Mouse (Mus musculus) right cerebral cortex, postnatal 25 days (tissue): ENCODE data around the gene Fbh1.
A peak's percentile ranks its signal among the peaks of the same experiment; 100 is the strongest.
"Not testable (repeated sequence)": the region's sequence is repeated elsewhere in the genome, so short reads cannot be mapped to it uniquely, and the experiment has no call there.

Experiments used
- DNase-seq: peaks from one replicate; pipeline ENCODE4 v3.0.0; 2022

Gene Fbh1

DNA sequence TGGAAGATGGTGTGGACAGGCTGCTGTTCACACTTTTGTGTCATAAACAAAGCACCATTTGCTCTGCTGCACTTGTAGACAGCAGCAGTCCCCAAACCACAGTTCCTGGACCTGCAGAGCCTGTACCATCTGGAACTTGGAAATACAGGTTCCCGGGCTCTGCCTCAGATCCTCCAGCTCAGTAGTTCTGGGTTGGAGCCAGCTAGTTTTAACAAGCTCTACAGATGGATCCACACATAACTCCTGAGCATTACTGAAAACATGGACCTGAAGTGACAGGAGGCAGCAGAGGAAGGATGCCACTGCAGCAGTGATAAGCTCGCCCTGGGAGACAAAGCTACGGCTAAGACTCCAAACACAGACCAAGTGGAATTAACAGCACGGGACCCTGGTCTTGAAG lies 62.8 kb downstream of the Fbh1 start:
- peak; percentile 18 for DNase-seq

DNA sequence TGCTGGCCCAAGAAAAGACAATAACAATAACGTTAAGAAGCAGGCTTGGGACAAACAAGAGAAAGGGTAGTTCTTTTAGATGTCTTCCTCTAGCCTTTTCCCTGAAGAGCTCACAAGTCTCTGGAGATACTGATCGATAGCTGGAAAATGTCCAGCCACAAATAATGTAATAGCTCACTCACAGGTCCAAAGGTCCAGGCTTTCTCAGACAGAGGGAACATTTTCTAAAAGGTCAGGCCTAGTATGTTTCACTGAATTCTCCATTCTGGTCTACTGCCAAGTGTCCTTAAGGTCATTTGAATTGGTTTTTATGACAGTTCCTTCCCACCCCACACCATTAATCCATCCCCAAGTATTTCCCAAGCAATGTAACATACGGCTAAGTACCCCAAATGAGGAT lies 64.4 kb downstream of the Fbh1 start:
- no peak for DNase-seq

DNA sequence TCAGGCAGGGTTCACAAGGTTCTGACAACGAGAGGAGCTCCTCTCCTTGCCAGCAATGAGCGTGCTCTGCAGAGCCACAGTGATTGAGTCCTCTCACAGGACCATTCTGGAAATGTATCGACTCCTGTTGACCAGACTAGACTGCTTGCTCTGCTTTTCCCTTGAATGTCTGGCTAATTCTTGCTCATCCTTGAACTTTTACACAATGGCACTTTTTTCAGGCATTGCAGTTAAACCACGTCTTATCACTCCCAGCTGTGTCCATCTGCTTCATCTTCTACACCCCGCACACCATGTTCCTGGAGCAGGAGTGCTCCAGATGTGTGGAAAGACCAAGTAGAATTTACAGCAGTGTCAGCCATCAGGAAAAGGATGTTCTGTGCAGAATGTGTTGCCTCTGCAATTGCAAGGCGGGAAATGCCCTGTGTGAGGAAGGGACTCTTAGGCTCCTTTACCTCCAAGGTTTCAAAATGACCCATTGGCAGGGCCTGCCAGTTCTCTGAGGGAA lies 64.8 kb downstream of the Fbh1 start:
- DNase-seq: no peak

DNA sequence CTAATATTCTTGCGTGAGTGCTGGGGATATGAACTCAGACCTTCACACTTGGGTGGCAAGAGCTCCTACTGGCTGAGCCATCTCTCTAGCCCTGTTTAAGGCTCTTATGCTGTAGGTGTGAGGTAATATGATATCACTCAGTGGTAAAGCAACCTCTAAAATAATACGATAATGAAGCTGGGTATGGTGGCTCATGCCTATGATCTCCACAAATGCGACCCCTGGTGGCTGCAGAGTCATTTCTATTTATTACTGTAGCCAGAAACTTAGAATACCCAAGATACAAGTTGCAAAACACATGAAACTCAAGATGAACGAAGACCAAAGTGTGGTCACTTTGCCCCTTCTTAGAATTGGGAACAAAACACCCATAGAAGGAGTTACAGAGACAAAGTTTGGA lies 67.3 kb downstream of the Fbh1 start:
- not testable (repeated sequence) for DNase-seq

DNA sequence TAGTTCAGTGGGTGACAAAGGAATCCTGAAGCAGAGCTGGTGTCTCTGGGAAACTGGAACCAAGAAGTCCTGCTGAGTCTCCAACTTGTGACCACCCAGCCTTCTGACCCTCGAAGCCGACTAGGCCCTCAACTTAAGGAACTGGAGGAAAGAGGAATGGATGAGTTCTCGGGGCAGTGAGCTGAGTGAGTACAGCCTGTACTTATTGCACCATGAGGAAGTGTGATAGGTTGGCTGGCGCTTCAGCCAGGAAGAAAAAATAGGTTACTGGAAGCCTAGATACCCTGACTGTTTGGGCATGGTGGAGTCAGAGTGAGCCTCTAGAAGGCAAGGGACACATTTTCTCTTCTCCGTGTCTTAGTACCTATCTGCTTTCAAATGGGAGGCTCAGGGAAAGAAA lies 68.8 kb downstream of the Fbh1 start:
- DNase-seq: no peak

DNA sequence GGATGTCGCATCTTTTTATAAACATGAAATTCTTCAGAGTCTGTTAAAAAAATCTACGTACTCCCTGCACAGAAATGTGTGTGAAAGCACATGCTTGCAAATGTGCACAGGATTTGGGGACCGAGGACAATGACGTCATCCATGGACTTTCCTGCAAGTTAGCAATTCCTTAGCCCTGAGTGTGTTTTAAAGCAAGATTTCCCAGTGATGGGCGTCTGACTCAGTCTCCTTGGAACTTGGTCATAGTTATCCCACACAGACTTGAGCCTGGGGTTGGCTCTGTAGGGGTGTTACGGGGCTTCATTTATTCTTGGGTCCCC lies 70.7 kb downstream of the Fbh1 start:
- DNase-seq: peak; percentile 28

DNA sequence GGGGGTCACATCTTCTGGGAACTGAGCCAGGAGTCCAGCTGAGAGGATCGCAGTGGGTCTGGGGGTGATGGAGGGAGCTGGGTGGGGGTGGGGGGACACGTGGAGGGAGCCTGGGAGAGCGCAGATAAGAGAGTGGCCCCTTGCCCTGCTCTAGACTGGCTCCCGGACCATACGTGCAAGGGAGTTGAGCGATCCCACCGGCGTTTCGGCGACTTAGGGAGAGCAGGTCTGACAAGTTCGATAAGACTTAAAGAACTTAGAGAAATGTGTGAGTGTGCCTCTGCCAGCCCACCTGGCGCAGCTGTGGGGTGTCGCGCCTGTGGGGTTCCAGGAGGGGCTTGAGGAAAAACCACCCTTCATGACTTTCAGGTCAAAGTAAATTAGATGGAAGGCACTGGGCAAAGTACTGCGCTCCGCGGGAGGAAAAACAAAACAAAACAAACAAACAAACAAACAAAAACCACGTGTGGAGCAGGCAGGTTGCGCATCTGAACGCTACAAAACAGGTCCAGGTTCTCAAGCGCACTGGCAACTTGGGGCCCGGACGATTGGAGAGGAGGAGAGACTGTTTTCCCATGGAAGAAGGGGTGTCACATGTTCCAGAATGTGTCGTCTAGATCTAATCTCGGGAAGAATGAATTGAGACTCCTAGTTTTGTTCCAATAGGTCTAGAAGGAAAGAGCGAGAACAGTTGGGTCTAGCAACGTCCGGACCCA lies 71.2 kb downstream of the Fbh1 start:
- DNase-seq: no peak

DNA sequence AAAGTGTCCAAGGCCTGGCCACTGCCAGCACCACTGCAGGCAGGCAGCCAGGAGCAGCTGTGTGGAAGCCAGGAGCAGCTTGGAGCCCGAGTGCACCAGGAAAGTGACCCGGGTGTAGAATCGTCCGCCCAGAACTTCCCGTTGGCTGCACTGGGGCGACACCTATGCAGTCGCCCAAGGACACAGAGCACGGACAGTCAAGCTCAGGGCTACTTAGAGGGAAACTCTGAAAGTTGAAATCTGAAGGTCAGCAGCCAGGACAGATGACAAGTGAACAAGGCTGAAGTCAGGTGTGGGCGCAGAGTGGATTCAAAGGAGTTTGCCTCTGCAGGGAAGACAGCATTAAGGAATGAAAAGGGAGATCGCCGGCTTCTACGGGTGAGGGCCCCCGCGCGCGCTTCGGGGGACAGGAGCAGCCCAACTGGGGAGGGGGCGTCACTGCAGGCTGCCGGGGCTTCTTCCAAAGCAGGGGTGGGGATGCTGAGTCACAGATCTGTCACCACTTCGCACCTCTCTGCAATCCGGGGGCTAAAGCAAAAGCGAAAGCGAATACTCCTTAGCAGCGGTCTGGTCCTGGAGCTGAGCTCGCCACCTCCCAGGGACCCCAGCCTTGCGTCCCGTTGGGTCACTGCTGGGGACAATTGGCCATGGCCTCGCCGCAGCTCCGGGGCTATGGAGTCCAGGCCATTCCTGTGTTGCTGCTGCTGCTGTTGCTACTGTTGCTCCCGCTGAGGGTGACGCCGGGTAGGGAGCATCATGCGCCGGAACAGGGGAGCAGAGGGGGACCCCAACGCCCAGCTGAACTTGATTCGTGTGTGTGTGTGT lies 72.0 kb downstream of the Fbh1 start, which contains the start of gene Il15ra:
Gene Il15ra (plus strand): TSS at position 90 of the 825 bp plus-strand sequence.
- DNase-seq: peak; percentile 70

DNA sequence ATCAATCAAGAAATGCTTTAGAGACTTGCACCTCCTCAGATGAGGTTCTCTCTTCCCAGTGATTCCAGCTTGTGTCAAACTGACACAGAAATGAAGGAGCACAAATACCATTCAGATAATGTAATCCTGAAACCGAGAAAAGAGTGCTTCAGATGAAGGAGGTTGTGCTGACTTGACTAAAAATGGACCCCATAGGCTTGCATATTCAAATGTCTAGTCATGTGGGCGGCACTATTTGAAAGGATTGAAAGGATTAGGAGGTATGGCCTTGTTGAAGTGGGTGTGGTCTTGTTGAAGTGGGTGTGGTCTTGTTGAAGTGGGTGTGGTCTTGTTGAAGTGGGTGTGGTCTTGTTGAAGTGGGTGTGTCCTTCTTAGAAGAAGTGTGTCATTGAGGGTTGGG lies 77.5 kb downstream of the Fbh1 start:
- no peak for DNase-seq

DNA sequence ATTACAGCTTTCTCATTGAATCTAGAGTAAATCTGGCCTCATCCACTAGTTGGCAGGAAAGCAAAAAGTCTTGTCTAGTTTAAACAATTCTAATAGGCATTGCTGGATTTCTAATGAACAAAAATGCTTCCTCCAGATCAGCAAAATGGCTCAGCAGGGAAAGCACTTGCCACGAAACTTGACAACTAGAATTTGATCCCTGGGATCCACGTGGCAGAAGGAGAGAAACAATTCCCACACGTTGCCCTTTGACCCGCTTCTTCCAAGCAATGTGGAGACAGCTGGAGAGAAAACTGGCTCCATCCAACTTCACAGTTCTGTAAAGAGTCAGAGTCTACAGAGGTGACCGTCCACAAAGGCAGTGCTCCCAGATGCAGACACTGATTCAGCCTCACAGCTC lies 78.4 kb downstream of the Fbh1 start:
- DNase-seq: no peak

DNA sequence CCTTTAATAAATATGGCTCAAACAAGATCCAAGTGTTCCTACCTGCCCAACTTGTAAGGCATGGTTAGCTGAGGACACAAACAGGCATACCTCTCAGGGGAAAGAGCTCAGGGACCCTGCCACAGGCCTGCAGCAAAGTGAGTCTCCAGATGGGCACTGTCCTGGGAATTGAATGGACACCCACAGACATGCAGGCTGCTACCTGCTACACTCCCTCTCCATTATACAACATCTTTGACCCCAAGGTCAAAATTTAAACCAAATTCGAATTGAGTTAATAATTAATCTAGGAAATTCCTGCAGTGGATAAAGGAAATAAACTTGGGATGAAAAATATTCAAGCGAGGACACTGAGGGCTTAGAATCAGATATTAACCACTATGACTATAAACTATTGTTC lies 81.5 kb downstream of the Fbh1 start:
- no peak for DNase-seq

DNA sequence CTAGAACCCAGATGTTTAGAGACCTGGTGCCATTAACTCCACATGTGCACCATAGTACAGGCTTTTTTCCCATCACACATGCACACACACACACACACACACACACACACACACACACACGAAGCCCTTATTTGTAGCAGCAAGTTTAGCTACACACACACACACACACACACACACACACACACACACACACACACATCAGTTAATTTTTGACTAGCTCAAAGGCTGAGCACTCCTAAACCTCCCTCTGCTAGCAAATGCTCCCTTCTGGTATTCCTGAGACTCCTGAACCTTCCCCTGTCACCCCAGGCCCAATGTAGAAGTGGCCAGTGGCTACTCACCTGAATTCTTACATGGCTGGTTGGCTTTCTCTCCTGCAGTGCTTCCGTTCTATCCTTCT lies 83.3 kb downstream of the Fbh1 start:
- no peak for DNase-seq

DNA sequence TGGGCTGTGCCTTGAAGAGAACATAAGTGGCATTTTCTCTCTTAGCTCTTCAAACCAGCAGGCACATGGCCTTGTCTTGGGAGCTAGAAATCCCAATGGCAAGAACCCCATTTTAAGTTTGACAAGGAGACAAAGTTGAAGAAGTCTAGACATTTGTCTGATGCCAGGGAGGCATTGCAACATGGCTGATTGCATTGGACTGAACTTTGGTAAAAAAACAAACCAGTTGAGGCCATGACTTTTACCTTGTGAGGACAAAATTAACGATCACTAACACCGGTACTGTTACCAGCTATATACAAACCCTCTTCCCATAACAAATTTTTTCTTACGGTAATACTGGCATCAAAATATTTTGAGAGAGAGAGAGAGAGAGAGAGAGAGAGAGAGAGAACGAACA lies 84.0 kb downstream of the Fbh1 start:
- no peak for DNase-seq
